Mouse (Mus musculus) gastrocnemius, adult 2 months (tissue): ENCODE measurements at regions not wholly inside any gene's neighbourhood (a gene's known extent, or its start where the extent isn't known, plus 50 kb on each side); places are given as distances from the start of the nearest gene placed in this dataset.
"Not testable (repeated sequence)": the region's sequence is repeated elsewhere in the genome, so short reads cannot be mapped to it uniquely, and the experiment has no call there.

ENCODE experiments used
- DNase-seq: peaks from one replicate; pipeline ENCODE4 v3.0.0; 2022
- H3K27ac ChIP-seq: fragments of 200-600 bp; 2 replicates; pipeline ENCODE4 v1.8.1; 2022; ENCODE audit warnings: mild to moderate bottlenecking
- H3K4me3 ChIP-seq: fragments of 200-600 bp; 2 replicates; pipeline ENCODE4 v1.8.1; 2022; ENCODE audit warnings: mild to moderate bottlenecking, moderate library complexity
- CTCF ChIP-seq: fragments of 200-600 bp; IDR thresholded peaks from 2 replicates; pipeline ENCODE4 v1.8.1; 2022; ENCODE audit warnings: antibody characterized with exemption, mild to moderate bottlenecking, moderate library complexity
- intact Hi-C: fragments of 180-260 bp; cut with DNase I; formaldehyde crosslinking; loops from one replicate; pipeline ENCODE4 v1.15.1; 2025

GRCm38 (mm10) chr13:97473256-97473970, 232.5 kb downstream of the Enc1 start:
- no peak for DNase-seq
- intact Hi-C loops = no loop called here
- Histone ChIP-seq H3K4me3 (no peak overlapping the region), H3K27ac (no peak overlapping the region)
- TF ChIP-seq CTCF = no peak

DNA sequence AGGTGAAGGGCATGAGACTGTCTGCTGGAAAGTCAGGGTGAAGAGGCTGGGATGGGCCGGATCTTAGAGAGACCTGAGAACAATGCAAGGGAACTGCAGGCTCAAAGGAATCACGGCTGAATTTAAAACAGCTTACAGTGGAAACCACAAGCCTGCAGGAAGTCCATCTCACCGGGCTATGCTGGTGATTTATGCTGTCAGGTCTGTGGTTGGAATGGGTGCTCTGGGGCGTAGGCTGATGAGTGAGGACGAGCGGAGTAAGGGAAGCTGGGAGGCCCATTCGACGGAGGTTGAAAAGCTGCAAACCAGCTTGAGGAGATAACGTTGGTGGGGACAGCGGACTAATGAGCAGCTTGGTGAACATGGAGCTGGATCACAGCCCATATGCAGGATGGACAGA, 229.1 kb downstream of the Enc1 start:
- no peak for TF ChIP-seq CTCF
- H3K27ac ChIP-seq = no peak overlapping the region
- no peak overlapping the region for H3K4me3 ChIP-seq
- DNase-seq = no peak
- intact Hi-C loops = no loop called here

DNA sequence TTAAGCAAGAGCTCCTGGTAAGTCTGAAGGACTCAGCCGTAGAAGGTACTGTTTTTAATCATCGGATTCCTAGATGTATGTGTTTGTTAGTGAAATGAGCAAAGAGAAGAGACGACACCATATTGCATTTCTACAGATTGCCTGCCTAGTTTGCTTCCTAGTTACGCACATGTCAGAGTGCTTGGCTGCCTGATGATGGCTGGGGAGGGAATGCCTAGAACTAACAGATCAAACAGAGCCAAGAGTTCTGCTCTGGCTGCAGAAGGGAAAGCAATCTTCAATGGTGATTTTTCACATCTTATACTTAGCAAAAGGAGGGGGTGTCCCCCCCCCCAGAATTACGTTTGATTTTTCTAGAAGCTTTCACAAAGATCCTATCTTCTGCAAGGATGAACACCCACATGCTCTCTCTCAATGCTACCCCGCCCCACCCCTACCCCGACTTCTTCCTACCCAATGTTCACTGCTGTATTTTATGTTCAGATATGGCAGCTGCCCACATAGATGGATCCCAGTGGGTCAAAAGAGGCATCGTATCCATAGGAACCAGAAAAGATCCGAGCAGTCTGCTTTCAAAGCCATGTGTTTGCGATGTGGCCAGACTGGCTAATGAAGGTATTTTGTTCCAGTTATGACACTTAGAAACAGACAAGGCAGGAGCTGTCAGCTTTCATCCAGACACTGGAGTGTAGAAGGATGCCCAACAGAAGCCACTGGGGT, 228.1 kb downstream of the Enc1 start:
- DNase-seq = no peak
- Histone ChIP-seq H3K4me3 (no peak overlapping the region), H3K27ac (no peak overlapping the region)
- intact Hi-C loops = no loop called here
- TF ChIP-seq CTCF = no peak

DNA sequence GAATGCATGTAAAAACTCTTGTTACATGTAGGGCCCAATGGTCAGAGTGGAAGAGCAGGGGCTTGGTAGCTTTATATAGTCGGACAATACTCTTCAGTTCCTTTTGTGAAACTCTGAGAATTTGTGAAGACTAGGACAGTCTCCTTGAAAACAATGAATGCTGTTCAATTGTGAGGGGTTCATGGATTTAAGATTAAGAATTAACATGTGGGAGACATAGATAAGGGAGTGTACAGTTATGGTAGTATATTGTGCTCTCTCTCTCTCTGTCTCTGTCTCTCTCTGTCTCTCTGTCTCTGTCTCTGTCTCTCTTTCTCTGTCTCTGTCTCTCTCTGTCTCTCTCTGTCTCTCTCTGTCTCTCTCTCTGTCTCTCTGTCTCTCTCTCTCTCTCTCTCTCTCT, 225.7 kb downstream of the Enc1 start:
- DNase-seq, intact Hi-C loops, H3K27ac ChIP-seq, H3K4me3 ChIP-seq: not testable (repeated sequence)

DNA sequence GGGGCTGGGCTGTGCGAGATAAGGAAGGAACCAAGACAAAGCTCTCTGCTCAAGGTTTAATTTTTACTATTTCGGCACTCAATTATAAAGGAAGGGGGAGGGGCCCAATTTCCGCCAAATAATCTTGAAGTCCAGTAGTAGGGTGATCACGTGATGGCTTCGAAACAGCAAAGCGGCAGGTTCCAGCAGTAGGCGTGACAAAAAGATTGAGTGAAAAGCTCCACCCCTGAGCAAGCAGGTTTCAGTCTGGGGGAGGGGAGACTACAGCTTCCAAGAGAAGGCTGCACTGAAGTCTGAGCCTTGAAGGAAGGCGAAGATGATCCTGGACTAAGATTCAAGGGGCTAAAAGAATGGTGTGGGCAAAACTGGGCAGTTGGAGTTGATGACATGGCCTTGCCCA, 222.9 kb downstream of the Enc1 start:
- intact Hi-C loops = no loop called here
- DNase-seq = no peak
- Histone ChIP-seq H3K27ac (no peak overlapping the region), H3K4me3 (no peak overlapping the region)
- TF ChIP-seq CTCF = no peak

- no peak for TF ChIP-seq CTCF
- H3K27ac ChIP-seq = no peak overlapping the region
- intact Hi-C loops = no loop called here
- H3K4me3 ChIP-seq = no peak overlapping the region
- no peak for DNase-seq
These were observed 222.0 kb downstream of the Enc1 start for GRCm38 (mm10) chr13:97462884-97463235.

- intact Hi-C loops = no loop called here
- H3K27ac ChIP-seq = no peak overlapping the region
- no peak overlapping the region for H3K4me3 ChIP-seq
- TF ChIP-seq CTCF = no peak
- DNase-seq = no peak
These were observed 221.4 kb downstream of the Enc1 start for GRCm38 (mm10) chr13:97462110-97462883.

DNA sequence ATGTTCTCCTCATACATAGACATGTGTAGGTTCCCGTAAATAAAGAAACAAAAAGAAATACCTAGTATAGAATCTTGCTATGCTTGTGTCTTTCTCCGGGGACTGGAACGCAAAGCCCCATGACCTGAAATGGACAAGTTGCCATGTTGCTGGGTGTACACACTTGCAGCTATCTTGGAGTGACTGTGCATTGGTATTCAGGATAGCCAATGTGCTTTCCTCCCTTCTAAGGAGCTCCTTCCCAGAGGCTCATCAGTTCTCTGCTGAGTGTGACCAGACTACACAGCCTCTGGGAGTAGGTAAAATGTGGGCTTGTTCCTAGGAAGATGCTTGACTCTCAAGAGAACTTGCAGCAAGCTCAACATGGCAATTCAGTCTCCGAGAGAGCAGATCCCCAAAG, 220.3 kb downstream of the Enc1 start:
- no peak overlapping the region for H3K4me3 ChIP-seq
- intact Hi-C loops = no loop called here
- no peak overlapping the region for H3K27ac ChIP-seq

GRCm38 (mm10) chr13:97459106-97459505, 218.2 kb downstream of the Enc1 start:
- no peak for DNase-seq
- intact Hi-C loops = no loop called here
- no peak overlapping the region for H3K4me3 ChIP-seq
- TF ChIP-seq CTCF = no peak
- no peak overlapping the region for H3K27ac ChIP-seq

More for the DNA sequence above, 220.3 kb downstream of the Enc1 start:
- DNase-seq = no peak
- no peak for TF ChIP-seq CTCF

DNA sequence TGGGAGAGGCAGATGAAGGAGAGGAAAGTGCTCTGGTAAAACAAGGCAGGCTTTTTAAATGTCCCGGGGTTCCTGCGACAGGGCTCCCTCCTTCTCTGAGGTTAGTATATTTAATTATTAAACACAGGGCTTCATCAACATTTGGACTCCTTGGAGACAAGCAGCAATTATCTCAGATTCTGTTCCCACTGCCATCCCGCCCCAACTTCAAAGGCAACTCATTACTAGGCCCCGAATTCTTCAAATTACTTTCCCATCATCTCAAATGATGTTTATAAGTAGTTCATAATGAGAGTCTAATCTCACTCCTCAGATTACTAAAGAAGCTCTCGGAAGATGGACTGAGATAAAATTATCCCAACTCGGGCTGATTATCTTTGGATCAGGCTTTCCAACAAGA, 215.1 kb downstream of the Enc1 start:
- intact Hi-C loops = no loop called here
- no peak for DNase-seq
- Histone ChIP-seq H3K27ac (no peak overlapping the region), H3K4me3 (no peak overlapping the region)
- TF ChIP-seq CTCF = no peak

- no peak for DNase-seq
- TF ChIP-seq CTCF = no peak
- intact Hi-C loops = no loop called here
- H3K4me3 ChIP-seq = no peak overlapping the region
- no peak overlapping the region for H3K27ac ChIP-seq
These were observed 213.8 kb downstream of the Enc1 start for GRCm38 (mm10) chr13:97454715-97455114.

DNA sequence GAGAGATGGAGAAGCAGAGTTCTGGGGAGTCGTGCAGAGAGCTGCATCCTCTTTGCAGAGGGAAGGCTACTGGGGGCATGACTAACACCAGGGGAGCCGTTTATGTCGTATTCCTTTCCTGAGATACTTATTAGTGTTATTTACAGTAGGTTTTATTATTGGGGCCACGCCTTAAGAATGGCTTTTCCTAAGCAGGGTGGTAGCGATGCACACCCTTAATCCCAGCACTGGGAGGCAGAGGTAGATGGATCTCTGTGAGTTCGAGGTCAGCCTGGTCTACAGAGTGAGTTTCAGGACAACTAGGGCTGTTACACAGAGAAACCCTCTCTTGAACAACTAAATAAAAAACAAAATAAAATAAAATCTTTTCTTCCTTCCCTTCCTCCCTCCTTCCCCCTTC, 212.6 kb downstream of the Enc1 start:
- no peak overlapping the region for H3K4me3 ChIP-seq
- H3K27ac ChIP-seq = no peak overlapping the region
- no peak for DNase-seq
- intact Hi-C loops = no loop called here
- TF ChIP-seq CTCF = no peak

- intact Hi-C loops = no loop called here
- H3K4me3 ChIP-seq = no peak overlapping the region
- no peak for DNase-seq
- no peak for TF ChIP-seq CTCF
- no peak overlapping the region for H3K27ac ChIP-seq
These were observed 212.2 kb downstream of the Enc1 start for GRCm38 (mm10) chr13:97453090-97453430.
